Mouse (Mus musculus) thymus, adult 2 months (tissue): ENCODE data around the gene Arhgef11.

ENCODE experiments used
- CTCF ChIP-seq: fragments of 200-500 bp; IDR thresholded peaks from 2 replicates; pipeline ENCODE4 v1.5.1; 2012; ENCODE audit warnings: mild to moderate bottlenecking, control low read depth, low read length, moderate library complexity, borderline replicate concordance; ENCODE audit not compliant: control insufficient read depth, poor library complexity, insufficient read depth; ENCODE audit errors: extremely low read depth
- POLR2A ChIP-seq: fragments of 200-500 bp; IDR thresholded peaks from 2 replicates; pipeline ENCODE4 v1.6.1; 2012; ENCODE audit warnings: mild to moderate bottlenecking, low read length, control low read depth, moderate library complexity; ENCODE audit not compliant: control insufficient read depth, poor library complexity, insufficient read depth; ENCODE audit errors: extremely low read depth

DNA sequence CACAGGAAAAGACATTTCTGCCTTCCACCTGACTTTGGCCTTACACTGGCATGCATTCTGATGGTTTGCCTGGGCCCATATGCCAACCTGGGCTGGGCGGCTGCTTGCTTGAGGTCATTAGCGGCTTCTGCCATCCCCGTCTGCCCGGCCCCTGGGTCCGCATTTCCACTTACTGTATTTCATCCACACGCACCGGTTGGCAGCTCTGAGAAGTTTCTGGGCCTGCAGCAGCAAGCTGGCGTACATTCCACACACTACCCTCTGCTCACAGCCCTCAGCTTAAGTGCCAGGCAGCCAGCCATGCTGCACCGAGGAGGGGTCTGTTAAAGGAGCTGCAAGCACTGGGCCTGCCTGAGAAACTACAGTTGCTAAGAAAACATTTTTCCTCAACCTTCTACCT, 13.5 kb downstream of the Arhgef11 start:
- TF ChIP-seq CTCF (no peak), POLR2A (no peak)
